Mouse (Mus musculus): Measurements from ENCODE around the gene Wdr17.

DNA sequence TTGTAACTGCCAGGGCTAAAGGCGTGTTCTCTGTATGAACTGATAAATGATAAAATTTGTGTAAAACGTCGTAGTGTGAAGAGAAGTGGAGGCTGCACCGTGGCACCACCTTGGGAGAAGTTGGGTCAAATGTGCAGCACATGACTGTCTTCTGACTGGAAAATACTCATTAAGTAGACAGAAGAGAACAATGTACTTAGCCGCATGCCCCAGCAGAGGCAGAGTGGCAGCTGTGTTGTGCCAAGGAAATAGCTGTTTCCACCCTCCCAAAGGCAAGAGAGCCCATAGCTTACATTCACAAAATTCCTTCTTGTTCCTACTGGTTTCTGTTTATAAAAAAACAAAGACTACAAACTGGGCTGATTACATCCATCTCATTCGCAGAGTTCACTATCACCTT lies 78.8 kb downstream of the Wdr17 start:
- no peak for TF ChIP-seq CTCF (conservative IDR thresholded peaks at IDR 0.05 in 1 of 2, IDR thresholded peaks at IDR 0.05 in 1 of 2; ENCODE audit: low read depth in 2 of 2, low read length in 2 of 2)
- TF ChIP-seq POLR2A (IDR thresholded peaks at IDR 0.05; ENCODE audit: low read depth, low read length), result no peak
- no peak for TF ChIP-seq ZNF384 (IDR thresholded peaks at IDR 0.05; ENCODE audit: low read depth, low read length)
- no peak for TF ChIP-seq ZKSCAN1 (IDR thresholded peaks at IDR 0.05; ENCODE audit: borderline replicate concordance, low read depth, low read length)
- no peak for TF ChIP-seq ELF1 (IDR thresholded peaks at IDR 0.05; ENCODE audit: low read depth, low read length)
- TF ChIP-seq EP300 (IDR thresholded peaks at IDR 0.05; ENCODE audit: low read length), result peak; percentile 46; the same call in 1 of the 2 replicates
- TF ChIP-seq MEF2A (IDR thresholded peaks at IDR 0.05; ENCODE audit: borderline replicate concordance, low read depth, low read length), result no peak
- no peak for TF ChIP-seq SIN3A (IDR thresholded peaks at IDR 0.05; ENCODE audit: low read length)
- no peak for TF ChIP-seq MAFK (IDR thresholded peaks at IDR 0.05; ENCODE audit: insufficient replicate concordance, low read length)
- no peak for TF ChIP-seq USF1 (IDR thresholded peaks at IDR 0.05; ENCODE audit: low read depth, low read length)
- no peak for TF ChIP-seq CHD1 (IDR thresholded peaks at IDR 0.05; ENCODE audit: low read depth, low read length)
- TF ChIP-seq MAX (IDR thresholded peaks at IDR 0.05; ENCODE audit: low read length), result no peak

Data from CH12.LX (cell line).